Mouse (Mus musculus) intestine, postnatal 0 days (tissue): ENCODE data around the gene Kcnj14. TPM values are rescaled to one million over a fixed set of nuclear protein-coding genes. Genes with fewer than 3 reads are reported as not detected.

Experiments used
- ATAC-seq: fragments of 200-750 bp; cut with Nextera tagmentation; 2 replicates; pipeline ENCODE4 v1.8.0; 2017; ENCODE audit warnings: mild to moderate bottlenecking, moderate TSS enrichment, moderate library complexity
- H3K27ac ChIP-seq: fragments of 300-500 bp; sonication (generic); 2 replicates; pipeline ENCODE4 v1.5.1; 2014; ENCODE audit warnings: mild to moderate bottlenecking, low read depth, low read length, moderate library complexity
- H3K27me3 ChIP-seq: fragments of 300-500 bp; sonication (generic); replicated peaks from 2 replicates; pipeline ENCODE4 v1.6.1; 2014; ENCODE audit warnings: low read length, mixed read lengths; ENCODE audit not compliant: control insufficient read depth, insufficient read depth
- H3K36me3 ChIP-seq: fragments of 300-500 bp; sonication (generic); 2 replicates; pipeline ENCODE4 v1.6.1; 2014; ENCODE audit warnings: mild to moderate bottlenecking, moderate library complexity; ENCODE audit not compliant: control insufficient read depth, insufficient read depth
- H3K4me1 ChIP-seq: fragments of 300-500 bp; sonication (generic); replicated peaks from 2 replicates; pipeline ENCODE4 v1.6.1; 2014; ENCODE audit warnings: antibody characterized with exemption, low read length, mixed read lengths; ENCODE audit not compliant: control insufficient read depth, insufficient read depth
- H3K4me2 ChIP-seq: fragments of 300-500 bp; sonication (generic); replicated peaks from 2 replicates; pipeline ENCODE4 v1.6.1; 2014; ENCODE audit warnings: low read depth, mild to moderate bottlenecking, moderate library complexity
- H3K4me3 ChIP-seq: fragments of 300-500 bp; sonication (generic); 2 replicates; pipeline ENCODE4 v1.5.1; 2014; ENCODE audit warnings: low read depth, low read length
- H3K9ac ChIP-seq: fragments of 300-500 bp; sonication (generic); 2 replicates; pipeline ENCODE4 v1.6.1; 2014; ENCODE audit warnings: mild to moderate bottlenecking, low read depth, low read length
- H3K9me3 ChIP-seq: fragments of 300-500 bp; sonication (generic); 2 replicates; pipeline ENCODE4 v1.6.1; 2016; ENCODE audit warnings: mixed run types; ENCODE audit not compliant: control insufficient read depth
- CTCF ChIP-seq: sonication (generic); IDR thresholded peaks from 2 replicates; pipeline ENCODE4 v1.5.1; 2016; ENCODE audit warnings: low read depth, mild to moderate bottlenecking, control low read depth, antibody characterized with exemption, moderate library complexity
- WGBS: fragments of 180-500 bp; shearing (Covaris S2); extraction: QIAGEN DNeasy Blood & Tissue Kit; methylation state at CpG from one replicate; pipeline ENCODE4 v1.1.7; 2014; 5-methylcytosine and 5-hydroxymethylcytosine counted together
- polyA plus RNA-seq: library from polyadenylated mRNA; unstranded; fragments of >200 nt; fragmentation: Nextera tagmentation; extraction: Ambion mirVana; gene quantifications from 2 replicates; pipeline ENCODE4 v1.2.1, GENCODE M21; 2015

The Kcnj14 gene
- polyA plus RNA-seq, 1 experiment from 2014 or later: 0.10 TPM

DNA sequence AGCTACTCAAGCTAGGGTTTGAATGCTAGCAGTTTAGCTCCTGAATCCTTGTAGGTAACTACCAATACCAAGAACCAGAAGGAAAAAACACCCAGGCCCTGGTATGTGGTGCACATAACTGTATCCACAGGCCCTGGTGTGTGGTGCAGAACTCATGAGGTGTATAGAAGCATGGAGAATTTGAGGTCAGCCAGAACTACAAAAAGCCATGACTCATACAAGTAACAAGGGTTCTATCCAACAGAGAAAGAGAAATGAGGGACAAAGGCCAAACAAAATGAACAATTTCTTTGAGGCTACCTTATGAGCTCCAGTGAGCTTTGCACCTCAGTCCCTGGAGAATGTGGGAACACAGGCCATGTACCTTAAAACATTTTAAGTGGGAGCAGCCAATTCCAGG, 3.7 kb downstream of the Kcnj14 start:
- no peaks in the 10 kb centered on the region for H3K4me1 ChIP-seq
- no peak for ATAC-seq
- no peak overlapping the region for H3K9ac ChIP-seq
- no peak overlapping the region for H3K4me2 ChIP-seq
- no peak for TF ChIP-seq CTCF
- no peak overlapping the region for H3K27ac ChIP-seq
- H3K4me3 ChIP-seq: no peak overlapping the region
- H3K9me3 ChIP-seq: no peaks in the 10 kb centered on the region
- peaks cover 11% of the 10 kb centered on the region for H3K36me3 ChIP-seq
- no peaks in the 10 kb centered on the region for H3K27me3 ChIP-seq

DNA sequence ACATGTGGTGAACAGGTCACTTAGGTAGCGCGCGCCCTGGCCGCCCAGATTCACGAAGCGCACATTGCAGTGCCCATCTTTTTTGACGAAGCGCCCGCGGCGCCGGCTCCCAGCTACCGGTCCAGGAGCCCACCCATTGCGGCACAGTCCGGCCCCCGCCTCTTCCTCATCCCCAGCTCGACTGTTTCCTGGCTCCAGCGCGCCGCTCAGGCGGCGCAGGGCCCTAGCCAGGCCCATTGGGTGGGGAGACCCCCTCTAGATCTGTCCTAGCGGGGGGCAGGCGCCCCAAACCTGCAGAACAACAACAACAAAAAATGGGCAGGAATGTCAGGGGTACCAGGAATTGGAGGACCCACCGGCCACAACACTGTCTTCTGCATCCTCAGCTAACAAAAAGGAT, 4.7 kb downstream of the Kcnj14 start:
- Histone ChIP-seq H3K27me3 (no peaks in the 10 kb centered on the region), H3K4me2 (peak overlapping the region; percentile 24; the same call in 1 of the 2 replicates), H3K9ac (no peak overlapping the region), H3K4me3 (no peak overlapping the region), H3K9me3 (no peaks in the 10 kb centered on the region), H3K36me3 (peaks cover under 1% of the 10 kb centered on the region; the same call in 1 of the 2 replicates), H3K27ac (no peak overlapping the region), H3K4me1 (no peaks in the 10 kb centered on the region)
- no peak for ATAC-seq
- no peak for TF ChIP-seq CTCF
- 26% methylated on average over 25 of the region's 25 CpGs for WGBS

DNA sequence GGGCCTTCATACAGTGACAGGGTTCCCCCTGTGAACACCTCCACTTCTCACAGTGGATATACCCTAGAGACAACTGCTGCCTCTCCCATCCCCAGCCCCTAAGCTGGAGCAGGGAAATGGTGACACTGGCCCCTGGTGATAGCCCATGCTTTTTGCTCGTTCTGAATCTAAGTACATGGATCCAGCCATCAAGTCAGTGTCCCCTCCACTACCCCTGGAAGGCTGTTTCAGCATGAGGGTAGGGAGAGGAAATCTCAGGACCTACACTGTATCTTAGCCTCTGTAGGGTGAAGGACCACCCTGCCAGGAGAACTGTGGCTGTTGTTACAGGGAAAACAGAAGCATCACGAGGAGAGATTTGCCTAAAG, 8.6 kb downstream of the Kcnj14 start:
- H3K4me2 ChIP-seq: no peak overlapping the region
- no peak for TF ChIP-seq CTCF
- no peak for ATAC-seq
- H3K27me3 ChIP-seq: no peaks in the 10 kb centered on the region
- no peak overlapping the region for H3K4me3 ChIP-seq
- no peaks in the 10 kb centered on the region for H3K9me3 ChIP-seq
- H3K27ac ChIP-seq: no peak overlapping the region
- no peak overlapping the region for H3K9ac ChIP-seq
- peaks cover 16% of the 10 kb centered on the region for H3K36me3 ChIP-seq
- peaks cover 7% of the 10 kb centered on the region; the same call in 1 of the 2 replicates for H3K4me1 ChIP-seq
- WGBS: 67% methylated on average over 2 of the region's 2 CpGs

DNA sequence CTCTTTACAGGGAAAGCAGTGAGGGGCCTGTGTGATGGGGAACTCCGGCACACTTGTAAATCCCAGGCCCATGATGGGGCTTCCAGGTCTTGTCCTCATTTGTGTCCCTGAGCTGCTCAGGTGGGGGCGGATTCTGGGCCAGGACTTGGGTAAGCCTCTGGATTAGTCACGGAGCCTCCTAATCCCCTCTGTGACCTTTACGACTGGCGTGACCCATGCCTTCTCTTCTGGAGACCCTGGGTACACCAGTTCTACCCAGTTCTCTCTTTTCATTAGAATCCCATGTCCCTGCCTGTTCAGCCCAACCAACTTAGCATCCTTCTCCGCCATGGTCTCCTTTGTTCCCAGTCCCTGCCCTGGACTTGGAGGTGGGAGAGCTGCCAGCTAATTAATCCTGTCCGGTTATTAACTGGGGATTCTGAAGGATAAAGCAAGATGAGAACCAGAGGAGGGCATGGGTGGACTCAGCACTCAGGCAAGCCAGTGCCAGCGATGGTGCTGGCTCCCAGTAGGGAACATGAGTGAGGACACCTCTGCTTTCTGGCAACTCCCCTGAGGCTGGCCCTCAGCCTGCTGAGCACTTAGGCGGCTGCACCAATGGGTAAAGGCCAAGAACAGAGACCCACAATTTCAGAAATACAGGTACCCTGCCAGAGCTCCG, 9.1 kb downstream of the Kcnj14 start:
- H3K4me3 ChIP-seq: no peak overlapping the region
- WGBS: 76% methylated on average over 10 of the region's 10 CpGs
- no peak for TF ChIP-seq CTCF

DNA sequence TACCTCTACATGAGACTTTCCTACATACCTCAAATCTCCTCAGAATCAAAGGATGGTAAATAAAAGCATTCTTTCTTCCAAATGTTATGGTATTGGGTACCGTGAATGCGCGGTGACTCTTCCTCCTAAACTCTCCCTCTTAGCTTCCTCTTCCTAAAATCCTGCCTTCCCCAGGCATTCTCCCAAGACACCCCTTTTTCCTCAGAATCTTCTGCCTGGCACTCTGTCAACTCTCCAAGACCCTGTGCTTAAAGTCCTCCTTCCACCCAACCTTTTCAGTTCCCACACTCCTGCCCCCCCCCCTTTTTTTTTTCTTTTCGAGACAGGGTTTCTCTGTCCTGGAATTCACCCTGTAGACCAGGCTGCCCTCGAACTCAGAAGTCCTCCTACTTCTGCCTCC, 9.7 kb downstream of the Kcnj14 start:
- peak overlapping the region; percentile 58 for H3K4me2 ChIP-seq
- peaks cover 7% of the 10 kb centered on the region; the same call in 1 of the 2 replicates for H3K4me1 ChIP-seq
- H3K36me3 ChIP-seq: peaks cover 27% of the 10 kb centered on the region
- H3K9me3 ChIP-seq: no peaks in the 10 kb centered on the region
- no peak overlapping the region for H3K27ac ChIP-seq
- ATAC-seq: no peak
- no peak overlapping the region for H3K4me3 ChIP-seq
- no peak for TF ChIP-seq CTCF
- no peak overlapping the region for H3K9ac ChIP-seq
- no peaks in the 10 kb centered on the region for H3K27me3 ChIP-seq
- 2% methylated on average over 5 of the region's 5 CpGs for WGBS

More for the DNA sequence above, 9.1 kb downstream of the Kcnj14 start:
- no peak for ATAC-seq
- Histone ChIP-seq H3K36me3 (peaks cover 21% of the 10 kb centered on the region), H3K4me1 (peaks cover 7% of the 10 kb centered on the region; the same call in 1 of the 2 replicates), H3K27me3 (no peaks in the 10 kb centered on the region), H3K27ac (no peak overlapping the region), H3K4me2 (no peak overlapping the region), H3K9ac (no peak overlapping the region), H3K9me3 (no peaks in the 10 kb centered on the region)

DNA sequence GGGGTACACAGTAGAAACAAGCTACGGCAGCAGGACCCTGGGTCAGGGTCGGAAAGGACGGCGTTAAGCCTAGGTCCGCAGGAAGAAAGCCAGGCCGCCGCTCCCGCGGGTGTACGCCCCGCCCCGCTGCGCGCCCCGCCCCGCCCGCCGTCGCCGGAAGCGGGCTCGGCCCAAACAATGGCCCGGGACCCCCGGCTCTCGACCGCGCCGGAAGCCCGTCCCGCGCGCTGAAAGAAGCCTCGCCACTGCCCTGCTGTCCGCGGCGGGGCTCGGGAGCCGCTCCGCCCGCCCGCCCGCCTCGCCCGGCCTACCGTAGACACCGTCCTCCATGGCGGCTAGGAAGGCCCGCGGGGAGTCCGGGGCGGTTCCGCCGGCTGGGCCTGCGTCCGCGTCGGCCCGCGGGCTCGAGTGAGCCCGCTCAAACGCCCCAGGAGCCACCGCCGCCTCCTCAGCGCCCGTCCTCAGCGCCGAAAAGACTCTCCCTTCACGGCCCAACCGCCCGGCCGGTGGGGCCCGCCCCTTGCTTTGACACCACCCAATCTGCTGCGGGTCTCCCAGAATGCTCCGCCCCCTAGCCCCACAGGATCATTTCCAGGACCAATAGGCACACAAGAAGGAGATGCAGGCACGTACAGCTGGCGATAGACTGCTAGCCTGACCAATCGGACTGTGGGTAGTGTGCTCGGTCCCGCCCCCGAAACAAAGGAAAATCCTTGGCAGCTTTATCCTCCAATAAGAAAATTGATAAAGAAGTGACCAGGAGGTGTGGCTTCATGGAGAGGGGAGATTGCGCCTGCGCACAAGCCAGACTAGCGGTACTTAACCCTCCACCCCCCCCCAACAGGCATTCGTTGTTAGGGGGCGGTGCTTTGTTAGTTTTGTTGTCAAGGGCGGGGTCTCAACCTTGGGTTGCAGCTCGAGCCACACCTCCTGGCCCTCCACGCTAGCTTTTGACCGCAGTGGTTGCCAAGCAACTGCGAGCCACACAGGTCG, 10.5 kb downstream of the Kcnj14 start, which contains the start of gene Cyth2:
Gene Cyth2, minus strand, starts transcription at position 795 of the 993 bp plus-strand sequence.
- Histone ChIP-seq H3K36me3 (peaks cover 35% of the 10 kb centered on the region), H3K27me3 (no peaks in the 10 kb centered on the region), H3K9me3 (no peaks in the 10 kb centered on the region), H3K27ac (peak within 1 kb of the TSS; percentile 98), H3K4me3 (peak within 1 kb of the TSS; percentile 100), H3K9ac (peak within 1 kb of the TSS; percentile 99), H3K4me2 (peak within 1 kb of the TSS; percentile 84), H3K4me1 (peaks cover 7% of the 10 kb centered on the region; the same call in 1 of the 2 replicates)
- no peak for TF ChIP-seq CTCF
- WGBS: under 1% methylated on average over 73 of the region's 92 CpGs
- ATAC-seq: peak; percentile 99
